Mouse (Mus musculus) cerebellum, adult 2 months (tissue): ENCODE measurements around the gene Aurkb.
"Not testable (repeated sequence)": the region's sequence is repeated elsewhere in the genome, so short reads cannot be mapped to it uniquely, and the experiment has no call there.

Experiments
- CTCF ChIP-seq: fragments of 200-500 bp; IDR thresholded peaks from 2 replicates; pipeline ENCODE4 v1.5.1; 2011; ENCODE audit warnings: low read depth, mild to moderate bottlenecking, control low read depth, low read length, moderate library complexity, borderline replicate concordance; ENCODE audit not compliant: insufficient read depth
- POLR2A ChIP-seq: fragments of 200-500 bp; IDR thresholded peaks from 2 replicates; pipeline ENCODE4 v1.6.1; 2011; ENCODE audit warnings: low read length, control low read depth, borderline replicate concordance; ENCODE audit not compliant: insufficient read depth

DNA sequence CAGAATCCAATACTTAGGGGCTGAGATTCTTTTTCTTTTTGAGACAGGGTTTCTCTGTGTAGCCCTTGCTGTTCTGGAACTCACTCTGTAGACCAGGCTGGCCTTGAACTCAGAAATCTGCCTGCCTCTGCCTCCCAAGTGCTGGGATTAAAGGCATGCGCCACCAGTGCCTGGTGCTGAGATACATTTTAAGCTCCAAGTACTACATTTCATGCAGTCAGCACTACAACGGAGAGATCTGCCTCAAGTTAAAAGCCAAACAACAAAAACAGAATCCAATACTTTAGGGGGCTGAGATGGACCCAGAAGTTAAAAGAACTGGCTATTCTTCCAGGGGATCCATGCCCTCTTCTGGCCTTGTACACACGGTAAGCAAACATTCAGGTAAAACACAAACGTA is 42.7 kb upstream of the Aurkb start:
- TF ChIP-seq CTCF, POLR2A: not testable (repeated sequence)
